Mouse (Mus musculus): ENCODE measurements around the gene Shmt2.

The Shmt2 gene

DNA sequence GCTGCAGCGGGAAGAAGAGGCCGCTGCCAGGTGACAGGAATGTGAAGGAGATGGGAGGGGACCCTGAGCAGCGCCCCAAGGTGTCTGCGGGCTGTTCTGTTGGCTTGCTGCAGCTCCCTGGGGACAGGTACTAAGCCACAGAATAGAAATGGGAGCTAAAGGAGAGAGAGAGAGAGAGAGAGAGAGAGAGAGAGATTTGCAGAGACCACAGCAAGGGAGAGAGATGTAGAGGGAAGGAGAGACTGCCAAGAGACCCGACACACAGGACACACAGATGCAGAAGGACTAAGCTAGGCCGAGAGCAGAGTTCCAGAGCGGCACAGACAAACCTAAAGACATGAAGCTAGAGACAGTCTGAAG, 10.0 kb downstream of the Shmt2 start:
- no peak for DNase-seq (ENCODE audit: low read depth, low spot score)

DNA sequence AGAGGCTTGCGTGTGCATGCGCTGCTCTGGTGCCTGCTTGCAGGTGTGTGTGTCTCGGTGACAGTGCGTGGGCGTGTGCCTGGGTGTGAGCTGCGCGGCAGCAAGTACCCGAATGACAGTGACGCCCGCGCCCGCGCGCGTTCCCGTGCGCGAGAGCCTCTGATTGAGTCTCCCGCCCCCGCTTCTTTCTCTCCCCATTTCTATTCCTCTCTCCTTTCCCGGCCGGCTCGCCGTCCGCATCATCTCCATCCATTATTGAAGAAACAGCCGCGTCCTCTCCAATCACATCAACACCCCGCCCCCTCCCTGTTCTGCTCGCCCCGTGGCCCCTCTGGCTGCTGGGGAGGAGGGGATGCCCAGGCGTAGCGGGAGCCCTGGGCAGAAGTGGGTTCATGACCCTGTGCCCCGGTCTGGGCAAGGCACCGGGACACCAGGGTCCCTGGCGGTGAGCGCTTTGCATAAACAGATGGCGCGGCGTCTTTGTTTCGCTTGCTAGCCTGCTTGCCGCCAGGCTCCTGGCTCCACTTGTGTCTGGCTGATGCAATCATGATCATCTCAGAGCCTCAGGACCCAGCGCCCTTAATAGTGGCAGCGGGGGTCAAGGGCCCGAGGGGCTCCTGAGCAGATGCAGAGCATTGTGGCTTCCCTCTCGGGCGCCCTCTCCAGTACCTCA, 10.5 kb downstream of the Shmt2 start:
- DNase-seq (ENCODE audit: low read depth, low spot score) = no peak

DNA sequence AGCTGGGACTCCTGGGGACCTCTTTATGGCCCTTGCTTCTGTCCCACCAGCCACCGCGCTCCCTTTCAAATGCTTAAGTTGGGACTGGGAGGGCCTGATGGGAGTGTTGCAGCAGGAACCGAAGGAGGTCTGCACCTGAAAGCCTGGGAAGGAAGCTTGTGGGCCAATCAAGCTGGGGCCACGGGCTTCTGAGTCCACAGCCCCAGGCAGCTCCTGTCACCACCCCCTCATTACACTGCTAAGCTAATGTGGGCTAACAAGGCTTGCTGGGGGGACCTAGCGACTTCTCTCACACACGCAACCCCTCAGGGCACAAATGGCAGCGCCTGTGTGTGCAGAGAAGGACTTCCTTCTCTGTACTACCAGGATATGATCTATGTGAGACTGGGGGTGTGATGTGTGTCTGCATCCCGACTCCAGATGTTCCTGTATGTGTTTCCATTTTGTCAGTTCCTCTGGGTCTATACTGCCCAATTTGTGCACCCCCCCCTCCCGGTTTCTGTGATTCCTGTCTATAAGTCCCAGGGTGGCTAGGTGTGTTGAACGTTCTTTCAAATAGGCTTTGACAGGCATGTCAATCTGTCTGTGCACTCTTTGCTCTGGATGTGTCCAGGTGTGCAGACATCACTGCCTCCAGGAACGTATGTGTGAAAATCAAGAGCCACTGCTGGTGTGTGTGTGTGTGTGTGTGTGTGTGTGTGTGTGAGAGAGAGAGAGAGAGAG, 11.2 kb downstream of the Shmt2 start:
- DNase-seq (ENCODE audit: low read depth, low spot score) = no peak

DNA sequence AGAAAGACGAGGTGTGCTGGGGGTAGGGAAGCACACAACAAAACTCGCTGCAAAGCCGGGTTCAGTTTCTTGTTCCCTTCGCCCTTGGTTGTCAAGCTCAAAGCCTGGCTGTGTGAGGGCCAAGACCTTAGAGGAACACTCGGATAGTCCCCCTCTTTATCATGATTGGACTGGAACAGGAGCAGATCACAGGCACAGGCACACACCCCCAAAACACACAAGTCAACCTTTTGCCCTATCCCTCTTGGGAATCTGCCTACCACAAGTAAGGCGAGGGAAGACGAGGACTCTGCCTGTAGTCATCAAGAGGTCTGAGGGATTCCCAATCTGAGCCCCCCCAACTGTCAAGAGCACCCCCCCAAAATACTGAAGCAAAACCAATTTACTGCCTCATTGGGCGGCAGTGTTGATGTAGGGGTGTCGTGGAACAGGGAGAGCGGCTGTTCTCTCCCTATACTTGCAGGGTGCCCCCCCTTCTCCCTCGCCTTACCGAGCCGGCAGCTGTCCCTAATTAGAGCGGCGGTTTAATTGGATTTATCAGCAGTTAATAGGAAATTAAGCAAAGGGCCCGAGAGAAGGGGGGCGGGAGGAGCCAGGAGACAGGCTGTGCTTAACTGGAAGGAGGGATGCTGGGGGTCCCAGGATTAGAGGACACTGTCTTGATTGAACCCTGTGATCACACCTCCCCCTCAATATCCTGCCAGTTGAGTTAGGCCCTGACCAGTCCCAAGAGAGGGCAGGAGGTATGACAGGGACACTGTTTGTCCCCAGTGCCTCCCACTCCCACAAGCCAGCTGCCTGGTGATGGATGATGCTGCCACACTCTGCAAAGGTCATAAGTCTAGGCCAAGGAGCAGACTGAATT, 12.2 kb downstream of the Shmt2 start:
- DNase-seq (ENCODE audit: low read depth, low spot score) = no peak

DNA sequence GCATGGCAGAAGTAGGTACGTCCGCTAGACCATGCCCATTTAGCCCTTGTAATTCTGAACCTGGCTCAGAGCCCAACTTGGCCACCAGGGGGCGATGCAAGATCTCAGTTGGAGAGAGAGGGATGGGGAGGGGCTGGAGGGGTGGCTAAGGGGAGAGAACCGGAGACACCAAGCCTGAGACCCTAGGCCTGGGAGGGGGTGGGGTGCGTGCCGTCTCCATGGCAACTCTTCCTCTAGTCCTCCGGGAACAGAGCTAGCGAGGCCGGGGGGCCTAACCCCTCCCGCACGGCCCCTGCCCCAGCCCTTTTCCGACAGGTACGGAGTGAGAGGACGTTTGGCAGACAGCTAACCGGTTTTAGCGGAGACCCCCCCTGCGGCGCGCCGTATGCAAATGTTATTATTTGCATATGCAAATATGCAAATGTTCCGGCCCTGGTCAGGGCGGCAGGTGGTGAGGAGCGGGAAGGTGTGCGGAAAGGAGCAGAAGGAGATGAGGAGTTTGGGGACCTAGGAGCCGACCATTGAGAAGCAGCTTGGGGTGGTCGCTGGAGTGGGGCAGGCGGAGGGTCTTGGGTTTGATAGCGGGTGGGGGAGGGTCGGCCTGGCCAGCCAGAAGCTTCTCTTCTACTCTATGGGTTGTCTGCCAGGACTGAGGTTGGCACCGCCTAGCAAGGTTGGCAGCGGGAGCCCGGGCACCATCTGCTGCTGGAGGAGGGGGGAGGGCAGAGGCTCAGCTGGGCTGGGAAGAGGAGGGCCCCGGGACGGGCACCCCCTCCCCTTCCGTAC, 13.0 kb downstream of the Shmt2 start:
- peak; percentile 96 for DNase-seq (ENCODE audit: low read depth, low spot score)

DNA sequence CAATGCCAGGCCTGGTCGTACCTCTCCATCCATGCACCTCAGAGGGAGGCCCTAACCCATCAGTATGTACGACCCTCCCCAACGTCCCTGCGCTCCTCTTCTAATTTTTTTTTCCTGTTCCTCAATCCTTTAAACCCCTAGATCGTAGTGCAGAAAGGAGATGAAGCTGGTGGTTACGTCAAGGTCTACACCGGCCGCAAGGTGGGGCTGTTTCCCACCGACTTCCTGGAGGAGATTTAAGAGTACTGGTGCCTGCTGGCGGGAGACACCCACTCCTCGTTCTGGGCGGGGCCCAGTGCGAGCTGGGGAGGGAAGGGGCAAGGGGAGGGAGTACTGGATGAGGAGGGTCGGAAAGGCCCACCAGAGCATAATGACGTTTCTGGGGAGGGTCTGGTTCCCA, 14.0 kb downstream of the Shmt2 start:
- DNase-seq (ENCODE audit: low read depth, low spot score) = peak; percentile 82

DNA sequence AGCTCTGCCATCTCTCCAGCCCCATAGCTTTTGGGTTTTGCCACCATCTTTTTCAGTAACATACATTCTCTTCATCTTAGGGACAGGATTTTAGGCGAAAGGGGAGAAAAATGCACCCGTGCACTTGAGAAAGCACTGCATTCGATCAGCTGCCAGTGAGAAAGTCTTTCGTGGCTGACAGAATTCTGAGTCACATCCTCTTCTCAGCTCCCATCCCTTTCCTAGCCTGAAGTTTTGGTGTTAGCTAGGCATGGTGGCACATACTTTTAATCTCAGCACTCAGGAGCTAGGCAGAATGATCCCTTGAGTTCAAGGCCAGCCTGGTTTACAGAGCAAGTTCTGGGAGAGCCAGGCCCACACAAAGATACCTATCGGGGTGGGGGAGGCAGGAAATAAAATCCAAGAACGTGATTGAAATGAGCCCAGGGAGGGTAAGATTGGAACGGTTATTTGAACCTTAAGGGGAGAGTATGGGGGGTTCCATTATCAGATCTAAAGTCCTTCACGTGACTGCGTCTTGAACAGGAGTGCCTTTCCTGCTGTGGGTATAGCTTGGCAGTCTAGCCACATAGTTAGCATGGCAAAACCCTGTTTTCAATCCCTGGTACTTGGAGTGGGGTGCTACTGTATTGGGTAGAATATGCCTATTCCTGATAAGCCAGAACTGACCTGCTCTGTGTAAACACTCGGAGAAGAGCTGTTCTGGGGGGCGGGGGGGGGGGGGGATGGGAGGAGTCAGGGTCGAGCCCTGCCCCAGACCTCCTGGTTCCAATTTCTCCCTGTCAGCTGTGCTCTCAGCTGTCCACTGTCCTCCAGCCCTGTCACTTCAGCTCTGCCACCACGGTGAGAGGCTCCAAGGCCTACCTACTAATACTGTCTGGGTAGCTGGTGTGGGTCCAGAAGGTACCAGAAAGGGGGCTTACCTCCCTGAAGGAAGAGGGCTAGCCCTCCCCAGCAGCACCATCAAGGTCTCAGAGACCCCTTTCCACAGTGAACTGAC, 21.1 kb downstream of the Shmt2 start, which contains the start of gene Stac3:
TSS of gene Stac3 (plus strand) at position 793 of the 1,000 bp plus-strand sequence.
- no peak for DNase-seq (ENCODE audit: low read depth, low spot score)

DNA sequence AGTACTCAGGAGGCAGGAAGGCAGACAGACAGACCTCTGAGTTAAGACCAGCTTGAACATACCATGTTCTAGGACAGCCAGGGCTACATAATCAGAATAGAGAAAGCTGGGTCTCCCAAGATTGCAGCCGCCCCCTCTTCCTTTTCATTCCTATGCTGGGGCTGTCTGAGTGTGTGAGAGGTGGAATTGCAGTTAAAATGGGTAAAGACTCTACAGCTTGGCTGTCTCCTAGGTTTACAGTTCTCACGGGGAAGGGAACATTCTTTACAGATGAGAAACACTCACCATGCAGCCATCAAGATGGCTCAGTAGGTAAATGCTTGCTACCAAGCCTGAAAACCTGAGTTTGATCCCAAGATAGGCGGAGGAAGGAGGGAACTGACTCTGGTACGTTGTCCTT, 22.2 kb downstream of the Shmt2 start:
- no peak for DNase-seq (ENCODE audit: low read depth, low spot score)

DNA sequence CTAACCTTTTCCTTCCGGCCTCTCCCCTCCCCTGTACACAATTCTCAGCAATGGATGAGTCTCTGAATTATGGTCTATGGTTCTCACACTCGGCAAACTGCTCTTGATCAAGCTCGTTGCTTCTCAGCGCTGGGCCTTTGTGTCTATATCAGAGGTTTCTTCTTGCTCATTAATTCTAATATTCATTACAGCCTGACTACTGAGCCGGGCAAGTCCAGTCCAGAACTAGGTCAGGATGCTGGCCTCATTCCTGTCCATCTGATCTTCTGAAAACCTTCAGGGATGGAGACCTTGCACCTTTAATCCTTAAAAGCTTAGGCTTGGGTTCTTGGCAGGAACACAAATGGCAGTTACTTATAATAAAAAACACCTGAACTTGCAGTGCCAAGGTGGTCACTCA, 22.7 kb downstream of the Shmt2 start:
- DNase-seq (ENCODE audit: low read depth, low spot score) = no peak

DNA sequence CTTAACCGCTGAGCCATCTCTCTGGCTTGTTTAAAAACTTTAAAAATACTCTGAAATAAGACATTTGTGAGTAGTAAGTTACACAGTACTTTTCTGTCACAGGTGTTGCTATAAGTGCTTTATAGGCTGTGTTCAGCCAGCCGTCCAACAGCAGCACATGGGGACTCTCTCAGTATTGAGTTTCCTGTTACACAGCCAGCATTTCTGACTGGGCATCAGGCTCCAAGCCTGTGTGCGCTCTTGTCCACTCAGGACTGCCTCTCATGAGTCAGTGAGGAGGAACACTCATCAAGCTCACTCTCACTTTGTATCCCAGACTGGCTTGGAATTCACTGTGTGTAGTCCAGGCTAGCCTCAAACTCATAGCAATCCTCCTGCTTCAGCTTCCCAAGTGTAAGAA, 26.1 kb downstream of the Shmt2 start:
- no peak for DNase-seq (ENCODE audit: low read depth, low spot score)

DNA sequence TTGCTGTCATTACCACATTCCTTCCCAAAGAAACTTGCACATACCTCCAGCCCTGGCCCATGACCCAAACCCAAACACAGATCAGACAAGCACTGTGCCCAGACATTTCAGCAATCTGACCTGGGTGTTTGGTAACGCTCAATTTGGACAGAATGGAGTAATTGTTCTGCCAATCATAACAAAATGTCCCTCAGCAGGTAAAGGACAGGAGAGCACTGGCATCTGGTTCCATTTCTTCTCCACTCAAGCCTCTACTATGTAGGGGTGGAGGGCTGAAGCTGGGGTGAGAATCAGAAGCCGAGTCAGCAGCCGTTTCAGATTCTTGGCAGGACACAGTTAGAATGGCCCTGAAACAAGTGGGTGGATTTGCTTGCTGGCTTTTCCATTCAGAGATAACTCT, 30.1 kb downstream of the Shmt2 start:
- DNase-seq (ENCODE audit: low read depth, low spot score) = no peak

DNA sequence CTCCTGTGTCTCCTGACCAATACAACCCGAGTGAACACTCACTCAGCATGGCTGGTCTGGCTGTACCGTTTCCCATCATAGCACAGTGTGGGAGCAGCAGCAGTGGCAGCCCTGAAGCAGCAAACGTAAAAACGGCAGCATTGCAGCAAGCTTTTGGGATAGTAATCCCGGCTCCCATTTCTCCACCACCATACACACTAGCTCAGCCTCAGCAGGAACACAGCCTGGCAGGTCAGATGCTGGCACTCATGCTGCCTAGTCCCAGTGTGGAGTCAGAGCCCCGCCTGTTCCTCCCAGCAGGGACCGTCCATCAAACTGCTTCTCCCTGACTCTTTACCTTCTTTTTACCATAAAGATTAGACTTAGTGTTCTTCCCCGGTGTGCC, 31.1 kb downstream of the Shmt2 start:
- no peak for DNase-seq (ENCODE audit: low read depth, low spot score)

DNA sequence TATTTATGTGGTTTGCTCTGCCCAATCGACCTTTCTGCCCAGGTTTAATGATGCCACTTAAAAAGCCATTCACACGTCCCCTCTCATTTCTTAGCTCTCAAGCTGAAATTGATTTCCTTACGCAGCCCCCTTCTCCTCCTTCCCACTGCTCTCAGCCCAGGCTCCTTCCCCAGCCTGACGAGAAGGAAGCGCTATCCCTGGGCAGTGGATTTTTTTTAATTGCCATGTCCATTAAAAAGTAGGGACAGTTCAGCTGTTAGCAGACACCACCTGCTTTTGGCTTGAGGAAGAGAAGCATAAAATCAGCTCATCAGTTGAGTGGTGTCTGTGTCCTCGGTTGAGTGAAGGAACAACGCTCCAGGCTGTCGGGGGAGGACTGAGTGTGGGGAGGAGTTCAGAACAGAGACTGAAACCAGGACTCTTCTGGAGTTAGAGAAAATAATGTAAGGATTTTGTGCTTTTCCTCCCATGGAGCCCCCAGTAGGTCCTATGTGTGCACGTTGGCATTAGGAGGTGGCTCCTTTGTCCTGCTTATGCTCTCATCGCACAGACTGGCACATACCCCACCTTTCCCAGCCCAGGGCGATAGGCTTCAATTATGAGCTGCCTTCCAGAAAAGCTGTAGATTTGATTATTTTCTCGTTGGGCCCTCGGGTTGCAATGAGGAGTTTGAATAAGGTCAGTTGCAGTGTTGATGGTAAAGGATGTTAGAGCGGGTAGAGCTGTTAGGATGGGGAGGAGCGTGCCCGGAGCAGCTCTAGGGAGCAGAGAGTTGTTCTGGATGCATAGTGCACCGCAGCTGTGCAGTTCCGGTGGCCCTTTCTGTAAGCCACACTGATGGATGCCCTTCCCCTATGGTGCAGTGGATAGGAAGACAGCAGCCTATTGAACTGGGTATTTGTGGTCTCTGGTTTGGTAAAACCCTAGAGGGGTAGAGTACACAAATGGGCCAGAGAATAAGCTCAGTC, 31.8 kb downstream of the Shmt2 start:
- no peak for DNase-seq (ENCODE audit: low read depth, low spot score)

DNA sequence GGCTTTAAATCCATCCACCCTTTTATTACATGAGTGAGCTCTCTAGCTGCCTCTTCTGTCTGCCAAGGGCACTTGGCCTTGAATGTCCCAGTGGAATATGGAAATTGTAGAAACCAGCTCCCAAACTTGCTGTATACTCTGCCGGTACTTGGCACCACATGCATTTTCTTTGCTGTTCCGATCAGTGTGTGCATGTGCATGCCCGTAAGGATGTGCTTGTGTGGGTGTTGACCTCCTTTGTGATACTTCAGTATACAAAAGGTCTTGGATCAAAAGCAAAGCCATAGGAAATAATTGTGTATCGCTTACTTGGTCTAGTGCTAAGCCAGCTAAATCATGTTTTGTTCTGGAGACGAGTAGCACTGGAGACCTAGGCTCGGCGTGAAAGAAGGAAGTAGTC, 33.4 kb downstream of the Shmt2 start:
- no peak for DNase-seq (ENCODE audit: low read depth, low spot score)

DNA sequence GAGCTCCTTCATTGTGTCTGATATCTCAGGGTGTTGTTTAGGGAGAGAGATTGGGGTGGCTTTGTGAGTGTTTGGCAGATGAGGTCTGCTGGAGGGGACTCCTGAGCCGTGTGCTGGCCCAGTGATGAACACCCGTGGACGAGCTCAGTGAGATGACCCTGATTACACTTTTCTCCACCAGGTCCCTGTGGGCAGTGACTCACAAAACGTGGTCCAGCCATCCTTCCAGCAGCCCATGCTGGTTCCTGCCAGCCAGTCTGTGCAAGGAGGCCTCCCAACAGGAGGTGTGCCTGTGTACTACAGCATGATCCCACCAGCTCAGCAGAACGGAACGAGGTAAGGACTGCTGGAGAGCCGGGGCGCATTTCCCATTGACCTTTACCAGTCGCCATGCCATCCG, 37.0 kb downstream of the Shmt2 start:
- DNase-seq (ENCODE audit: low read depth, low spot score) = no peak

DNA sequence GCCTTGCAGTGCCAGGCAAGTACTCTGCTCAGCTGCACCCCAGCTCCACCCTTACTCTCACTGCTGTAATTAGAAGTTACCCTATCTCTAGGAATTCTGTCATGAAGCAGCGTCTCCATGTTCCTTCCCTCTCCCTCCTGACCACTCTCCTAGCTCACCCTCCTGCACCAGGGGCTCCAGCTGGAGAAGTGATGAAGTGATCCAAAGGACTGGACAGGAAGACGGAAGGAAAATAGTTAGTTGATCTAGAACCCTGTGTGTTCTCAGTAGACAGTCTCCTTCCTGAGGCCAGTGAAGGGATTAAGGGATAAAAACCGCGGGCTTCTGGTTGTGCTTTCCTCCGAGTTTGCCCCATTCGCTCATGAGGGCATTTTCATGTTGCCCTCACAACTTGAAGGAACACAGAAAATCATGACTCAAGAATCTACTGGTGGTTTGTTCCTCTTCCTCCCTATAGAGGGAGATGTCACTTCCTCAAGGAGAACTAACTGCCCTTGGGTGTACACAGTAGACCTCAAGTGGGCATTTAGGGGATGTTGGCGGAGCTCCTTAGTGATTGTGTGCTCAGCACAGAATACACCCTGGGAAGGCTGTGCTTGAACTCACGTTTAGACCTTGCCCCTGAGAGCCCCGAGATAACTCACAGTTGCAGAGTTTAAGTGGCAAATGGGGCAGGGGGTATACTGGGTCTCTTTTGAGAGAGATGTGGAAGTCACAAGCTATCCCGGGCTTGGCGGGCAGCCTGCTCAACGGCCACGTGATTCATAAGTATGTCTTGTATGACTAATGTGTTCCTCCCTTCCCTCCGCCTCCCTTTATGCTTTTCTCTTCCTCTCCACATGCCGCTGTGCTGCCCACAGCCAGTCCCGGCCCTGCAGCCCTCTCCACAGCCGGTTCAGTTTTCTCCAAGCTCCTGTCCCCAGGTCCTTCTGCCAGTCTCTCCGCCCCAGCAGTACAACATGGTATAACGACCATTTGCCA, 41.1 kb downstream of the Shmt2 start:
- no peak for DNase-seq (ENCODE audit: low read depth, low spot score)

DNA sequence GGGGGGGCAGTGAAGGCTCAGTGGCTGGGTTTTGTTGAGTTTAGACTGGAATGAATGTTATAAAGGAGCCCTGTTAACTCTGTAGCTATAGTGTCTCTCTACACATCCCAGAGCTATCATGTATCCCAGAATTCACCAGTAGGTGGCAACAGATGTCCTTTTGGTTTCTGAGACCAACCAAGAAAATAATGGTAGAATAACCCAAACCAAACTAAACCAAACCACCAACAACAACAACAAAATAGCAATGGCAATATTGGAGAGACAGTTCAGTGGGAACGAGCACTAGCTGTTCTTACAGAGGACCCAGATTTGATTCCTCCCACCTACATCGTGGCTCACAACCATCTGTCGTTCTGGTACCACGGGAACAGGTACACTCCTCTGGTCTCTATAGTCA, 43.1 kb downstream of the Shmt2 start:
- DNase-seq (ENCODE audit: low read depth, low spot score) = no peak

DNA sequence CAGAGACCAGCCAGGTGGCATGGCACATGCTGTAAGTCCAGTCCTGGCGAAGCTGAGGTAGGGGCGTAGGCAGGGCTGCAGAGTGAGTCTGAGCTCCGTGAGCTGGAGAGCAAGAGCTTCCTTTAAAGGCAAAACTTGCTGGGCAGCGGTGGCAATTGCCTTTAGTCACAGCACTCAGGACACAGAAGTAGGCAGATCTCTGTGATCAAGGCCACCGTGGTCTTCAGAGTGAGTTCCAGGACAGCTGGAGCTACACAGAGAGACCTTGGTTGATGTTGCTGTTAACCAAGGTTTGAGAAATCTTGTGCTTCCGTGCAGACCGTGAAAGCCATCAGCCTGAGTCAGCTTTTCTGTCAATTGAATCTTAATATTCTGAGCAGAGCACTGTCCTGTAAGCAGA, 44.9 kb downstream of the Shmt2 start:
- DNase-seq (ENCODE audit: low read depth, low spot score) = no peak
